Mouse (Mus musculus): ENCODE results near the gene Myh14. TPM values are rescaled to one million over a fixed set of nuclear protein-coding genes. Genes with fewer than 3 reads are reported as not detected.

Gene Myh14
- polyA plus RNA-seq, 1 experiment = not detected

DNA sequence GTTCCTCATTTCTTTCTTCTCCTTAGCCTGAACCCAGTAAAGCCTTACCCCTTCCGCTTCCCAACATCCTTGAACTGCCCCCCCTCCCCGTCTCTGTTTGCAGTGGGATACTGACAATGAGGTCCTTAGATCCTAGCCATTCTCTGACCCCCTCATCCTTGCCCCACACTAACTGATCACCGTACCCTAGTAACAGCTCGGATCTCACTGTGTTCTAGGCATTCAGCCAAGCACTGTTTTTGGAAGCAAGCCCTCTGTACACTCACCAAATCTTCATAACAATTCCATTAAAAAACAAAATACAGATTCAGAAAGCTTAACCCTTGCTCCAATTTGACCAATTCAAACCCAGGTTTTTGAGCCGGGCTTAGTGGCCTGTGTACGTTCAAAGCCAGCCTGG is 76.4 kb downstream of the Myh14 start:
- H3K4me1 ChIP-seq (ENCODE audit: control insufficient read depth, insufficient read depth, low read length) = no peaks in the 10 kb centered on the region
- H3K27ac ChIP-seq (ENCODE audit: insufficient read depth, low read depth, low read length) = no peak overlapping the region
- no peak for TF ChIP-seq POLR2A (IDR thresholded peaks at IDR 0.05; ENCODE audit: borderline replicate concordance, low read depth, low read length)
- TF ChIP-seq CTCF (IDR thresholded peaks at IDR 0.05; ENCODE audit: low read depth, low read length) = no peak
- H3K4me3 ChIP-seq (ENCODE audit: insufficient read depth, low read length) = no peak overlapping the region

DNA sequence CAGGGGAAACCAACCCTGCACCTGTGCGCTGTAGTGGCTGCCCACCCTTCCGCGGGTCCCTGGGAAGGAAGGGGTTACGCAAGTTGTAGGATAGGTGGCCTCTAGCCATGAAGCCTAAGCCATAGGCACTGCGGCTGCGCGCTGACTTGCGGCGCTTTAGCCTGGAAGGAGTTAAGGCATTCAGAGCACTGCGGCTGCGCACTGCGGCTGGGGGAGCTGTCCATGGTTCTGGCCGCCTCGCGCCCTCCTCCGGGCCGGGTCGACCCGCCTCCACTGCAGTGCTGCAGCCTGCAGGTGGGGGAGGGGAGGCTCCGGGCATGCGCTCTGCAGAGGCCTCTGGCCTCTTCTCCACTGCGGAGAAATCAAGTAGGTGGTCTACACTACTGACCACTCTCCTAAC is 76.9 kb downstream of the Myh14 start:
- Histone ChIP-seq H3K4me1 (ENCODE audit: control insufficient read depth, insufficient read depth, low read length) (no peaks in the 10 kb centered on the region), H3K4me3 (ENCODE audit: insufficient read depth, low read length) (no peak overlapping the region)

DNA sequence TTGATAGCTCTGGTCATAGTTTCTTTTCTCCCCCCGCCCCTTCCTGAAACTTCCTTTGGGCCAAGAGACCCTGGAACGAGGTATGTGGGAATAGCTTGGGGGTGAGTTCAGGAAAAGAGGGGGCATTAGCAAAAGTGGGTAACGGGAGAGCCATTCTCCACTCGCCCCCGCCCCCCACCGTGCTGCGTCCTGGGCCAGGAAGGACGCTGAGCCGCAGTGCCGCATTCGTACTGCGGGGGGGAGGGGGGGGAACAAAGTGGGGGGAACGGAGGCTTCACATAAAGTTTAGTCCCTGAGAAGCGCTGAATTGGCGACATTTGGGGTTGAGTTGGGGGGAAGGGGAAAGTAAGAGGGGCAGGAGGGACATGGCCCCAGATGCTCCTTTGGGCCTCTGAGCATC is 77.6 kb downstream of the Myh14 start:
- Histone ChIP-seq H3K4me3 (ENCODE audit: insufficient read depth, low read length) (no peak overlapping the region), H3K4me1 (ENCODE audit: control insufficient read depth, insufficient read depth, low read length) (no peaks in the 10 kb centered on the region), H3K27ac (ENCODE audit: insufficient read depth, low read depth, low read length) (no peak overlapping the region)
- no peak for TF ChIP-seq CTCF (IDR thresholded peaks at IDR 0.05; ENCODE audit: low read depth, low read length)
- no peak for TF ChIP-seq POLR2A (IDR thresholded peaks at IDR 0.05; ENCODE audit: borderline replicate concordance, low read depth, low read length)

More for the DNA sequence above, 76.9 kb downstream of the Myh14 start:
- no peak for TF ChIP-seq POLR2A (IDR thresholded peaks at IDR 0.05; ENCODE audit: borderline replicate concordance, low read depth, low read length)
- TF ChIP-seq CTCF (IDR thresholded peaks at IDR 0.05; ENCODE audit: low read depth, low read length) = no peak
- no peak overlapping the region for H3K27ac ChIP-seq (ENCODE audit: insufficient read depth, low read depth, low read length)

DNA sequence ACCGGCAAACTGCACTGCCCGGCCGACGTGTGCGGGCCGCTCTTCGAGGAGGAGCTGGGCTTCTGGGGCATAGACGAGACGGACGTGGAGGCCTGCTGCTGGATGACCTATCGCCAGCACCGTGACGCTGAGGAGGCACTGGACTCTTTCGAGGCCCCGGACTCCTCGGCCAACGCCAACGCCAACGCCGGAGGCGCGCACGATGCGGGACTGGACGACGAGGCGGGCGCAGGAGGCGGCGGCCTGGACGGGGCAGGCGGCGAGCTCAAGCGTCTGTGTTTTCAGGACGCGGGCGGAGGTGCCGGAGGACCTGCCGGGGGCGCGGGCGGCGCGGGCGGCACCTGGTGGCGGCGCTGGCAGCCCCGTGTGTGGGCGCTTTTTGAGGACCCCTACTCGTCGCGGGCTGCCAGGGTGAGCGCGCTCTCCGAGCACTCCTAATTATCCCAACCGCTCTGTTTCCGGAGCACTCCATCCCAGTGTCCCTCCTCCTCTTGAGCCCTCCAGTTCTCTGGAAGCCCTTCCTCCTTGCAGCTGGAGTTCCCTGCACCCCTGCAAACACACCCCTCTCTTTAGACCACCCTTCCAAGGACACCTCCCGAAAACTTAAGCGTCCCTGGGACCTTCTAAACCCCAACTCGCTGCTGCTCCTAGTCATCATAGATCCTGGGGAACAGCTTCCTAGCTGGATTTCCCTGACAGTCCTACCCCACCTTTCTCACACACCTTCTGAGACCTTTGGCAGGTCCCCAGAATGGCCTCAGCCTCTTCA is 79.1 kb downstream of the Myh14 start:
- H3K27ac ChIP-seq (ENCODE audit: insufficient read depth, low read depth, low read length) = no peak overlapping the region
- no peak for TF ChIP-seq CTCF (IDR thresholded peaks at IDR 0.05; ENCODE audit: low read depth, low read length)
- no peak for TF ChIP-seq POLR2A (IDR thresholded peaks at IDR 0.05; ENCODE audit: borderline replicate concordance, low read depth, low read length)
- H3K4me1 ChIP-seq (ENCODE audit: control insufficient read depth, insufficient read depth, low read length) = no peaks in the 10 kb centered on the region
- H3K4me3 ChIP-seq (ENCODE audit: insufficient read depth, low read length) = peak overlapping the region; percentile 47

DNA sequence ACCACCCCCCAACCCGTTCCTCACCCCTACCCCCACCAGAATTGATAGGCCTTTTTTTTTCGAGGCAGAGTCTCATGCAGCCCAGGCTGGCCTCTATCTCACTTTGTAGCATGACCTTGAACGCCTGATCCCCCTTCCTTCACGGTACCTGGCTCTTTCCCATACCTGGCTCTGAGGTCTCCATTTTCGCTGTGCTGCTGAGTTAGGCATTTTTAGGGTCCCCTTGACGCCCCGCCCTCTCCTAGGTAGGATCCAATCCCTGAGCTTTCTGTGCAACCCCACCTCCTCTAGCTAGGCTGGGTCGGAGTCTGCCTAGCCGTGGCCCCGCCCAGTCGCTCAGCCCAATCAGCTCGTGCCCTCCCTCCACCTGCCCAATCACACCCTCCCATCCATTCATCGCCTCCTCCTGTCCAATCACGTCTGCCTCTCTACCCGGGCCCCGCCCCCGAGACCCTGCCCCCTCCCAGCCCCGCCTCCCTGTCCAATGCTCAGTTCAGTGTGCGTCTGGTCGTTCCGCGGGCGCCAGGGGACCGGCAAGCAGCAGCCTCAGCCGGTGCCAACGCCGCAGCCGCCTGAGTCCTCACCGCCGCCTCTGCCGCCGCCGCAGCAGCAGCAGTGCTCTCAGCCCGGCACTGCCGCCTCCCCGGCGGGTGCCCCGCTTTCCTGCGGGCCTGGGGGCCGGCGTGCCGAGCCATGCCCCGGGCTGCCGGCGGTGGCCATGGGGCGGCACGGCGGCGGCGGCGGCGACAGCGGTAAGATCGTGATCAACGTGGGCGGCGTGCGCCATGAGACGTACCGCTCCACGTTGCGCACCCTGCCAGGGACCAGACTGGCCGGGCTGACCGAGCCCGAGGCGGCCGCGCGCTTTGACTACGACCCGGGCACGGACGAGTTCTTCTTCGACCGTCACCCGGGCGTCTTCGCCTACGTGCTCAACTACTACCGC is 80.0 kb downstream of the Myh14 start, which contains the start of gene Kcnc3:
TSS of gene Kcnc3 (plus strand) at position 263 of the 946 bp plus-strand sequence.
- Histone ChIP-seq H3K4me3 (ENCODE audit: insufficient read depth, low read length) (peak within 1 kb of the TSS; percentile 47), H3K27ac (ENCODE audit: insufficient read depth, low read depth, low read length) (no peak within 1 kb of the TSS), H3K4me1 (ENCODE audit: control insufficient read depth, insufficient read depth, low read length) (no peaks in the 10 kb centered on the region)
- TF ChIP-seq CTCF (IDR thresholded peaks at IDR 0.05; ENCODE audit: low read depth, low read length) (no peak), POLR2A (IDR thresholded peaks at IDR 0.05; ENCODE audit: borderline replicate concordance, low read depth, low read length) (no peak)

DNA sequence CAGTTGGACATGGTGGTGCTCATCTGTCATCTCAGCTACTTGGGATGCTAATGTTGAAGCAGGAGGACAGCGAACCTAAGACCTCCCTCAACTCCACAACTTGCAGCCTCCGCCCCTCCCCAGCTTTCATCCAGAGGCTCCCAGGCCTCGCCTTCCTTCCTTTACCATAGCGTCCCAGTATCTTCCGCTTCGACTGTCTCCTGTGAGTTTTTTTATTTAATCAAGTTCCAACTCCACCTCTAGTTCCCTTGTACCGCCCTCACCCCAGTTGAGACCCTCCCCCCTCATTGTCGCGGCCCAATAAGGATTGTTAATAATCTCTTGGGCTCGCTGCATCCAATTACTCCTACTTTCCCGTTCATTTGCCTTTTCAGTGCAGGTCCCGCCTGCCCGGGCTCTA is 80.7 kb downstream of the Myh14 start:
- H3K4me1 ChIP-seq (ENCODE audit: control insufficient read depth, insufficient read depth, low read length) = no peaks in the 10 kb centered on the region
- no peak for TF ChIP-seq CTCF (IDR thresholded peaks at IDR 0.05; ENCODE audit: low read depth, low read length)
- TF ChIP-seq POLR2A (IDR thresholded peaks at IDR 0.05; ENCODE audit: borderline replicate concordance, low read depth, low read length) = no peak
- H3K4me3 ChIP-seq (ENCODE audit: insufficient read depth, low read length) = no peak overlapping the region
- H3K27ac ChIP-seq (ENCODE audit: insufficient read depth, low read depth, low read length) = no peak overlapping the region

DNA sequence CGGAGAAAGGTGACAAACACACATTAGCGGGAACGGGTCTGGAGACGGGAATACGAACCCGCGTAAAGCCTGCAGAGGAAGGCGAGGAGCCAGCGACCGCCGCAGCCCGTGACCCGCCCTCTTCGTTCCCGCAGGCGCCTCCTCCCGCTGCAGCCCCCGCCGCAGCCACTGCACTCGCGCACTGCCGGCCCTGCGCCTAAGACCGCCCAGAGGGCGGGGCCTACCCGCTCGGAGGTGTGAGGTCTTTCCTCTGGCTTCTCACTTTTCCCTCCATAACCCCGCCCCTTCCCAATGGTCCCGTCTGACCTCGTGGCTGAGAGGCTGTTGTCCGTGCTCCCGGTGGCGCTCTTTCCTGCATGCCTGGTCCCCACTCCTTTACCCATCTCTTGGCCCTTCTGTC is 81.5 kb downstream of the Myh14 start:
- Histone ChIP-seq H3K4me1 (ENCODE audit: control insufficient read depth, insufficient read depth, low read length) (no peaks in the 10 kb centered on the region), H3K4me3 (ENCODE audit: insufficient read depth, low read length) (peak overlapping the region; percentile 27), H3K27ac (ENCODE audit: insufficient read depth, low read depth, low read length) (no peak overlapping the region)
- no peak for TF ChIP-seq POLR2A (IDR thresholded peaks at IDR 0.05; ENCODE audit: borderline replicate concordance, low read depth, low read length)
- no peak for TF ChIP-seq CTCF (IDR thresholded peaks at IDR 0.05; ENCODE audit: low read depth, low read length)

DNA sequence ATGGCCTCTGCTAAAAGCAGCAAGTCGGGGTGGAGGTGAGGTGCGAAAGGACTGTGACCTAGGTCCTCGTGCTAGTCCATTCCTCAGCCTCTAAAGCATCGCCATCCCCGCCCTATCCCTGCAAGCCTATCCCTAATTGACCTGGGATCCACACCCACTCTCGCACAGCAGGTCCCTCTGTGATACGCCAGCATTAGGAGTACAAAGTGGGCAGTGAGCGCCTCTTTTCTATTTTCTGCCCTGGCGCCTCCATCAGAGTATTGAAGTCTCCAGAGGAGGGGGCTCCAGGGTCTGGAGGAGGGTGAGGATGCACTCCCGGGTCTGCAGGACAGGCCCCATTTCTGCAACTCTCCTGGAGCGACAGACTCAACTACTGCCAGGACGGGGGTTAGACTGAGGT is 82.3 kb downstream of the Myh14 start:
- H3K27ac ChIP-seq (ENCODE audit: insufficient read depth, low read depth, low read length) = no peak overlapping the region
- no peak overlapping the region for H3K4me3 ChIP-seq (ENCODE audit: insufficient read depth, low read length)
- TF ChIP-seq POLR2A (IDR thresholded peaks at IDR 0.05; ENCODE audit: borderline replicate concordance, low read depth, low read length) (no peak), CTCF (IDR thresholded peaks at IDR 0.05; ENCODE audit: low read depth, low read length) (no peak)
- no peaks in the 10 kb centered on the region for H3K4me1 ChIP-seq (ENCODE audit: control insufficient read depth, insufficient read depth, low read length)

DNA sequence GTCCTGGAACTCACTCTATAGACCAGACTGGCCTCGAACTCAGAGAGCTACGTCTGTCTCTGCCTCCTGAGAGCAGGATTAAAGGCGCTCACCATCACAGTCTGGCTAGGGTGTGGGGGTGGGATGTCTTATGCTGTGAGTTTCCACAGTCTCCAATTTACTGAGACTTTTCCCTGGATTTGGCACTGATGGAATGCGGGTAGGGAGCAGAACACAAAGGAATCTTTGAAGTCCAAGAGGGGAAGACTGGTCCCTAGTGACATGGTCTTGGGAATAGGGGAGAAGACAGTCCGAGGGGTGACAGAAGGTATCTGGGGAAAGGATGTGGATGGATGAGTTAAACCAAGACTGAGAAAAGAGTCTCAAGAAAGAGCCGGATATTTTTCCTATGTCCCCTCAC is 83.0 kb downstream of the Myh14 start:
- Histone ChIP-seq H3K4me3 (ENCODE audit: insufficient read depth, low read length) (no peak overlapping the region), H3K27ac (ENCODE audit: insufficient read depth, low read depth, low read length) (no peak overlapping the region), H3K4me1 (ENCODE audit: control insufficient read depth, insufficient read depth, low read length) (no peaks in the 10 kb centered on the region)
- TF ChIP-seq CTCF (IDR thresholded peaks at IDR 0.05; ENCODE audit: low read depth, low read length) (no peak), POLR2A (IDR thresholded peaks at IDR 0.05; ENCODE audit: borderline replicate concordance, low read depth, low read length) (no peak)

DNA sequence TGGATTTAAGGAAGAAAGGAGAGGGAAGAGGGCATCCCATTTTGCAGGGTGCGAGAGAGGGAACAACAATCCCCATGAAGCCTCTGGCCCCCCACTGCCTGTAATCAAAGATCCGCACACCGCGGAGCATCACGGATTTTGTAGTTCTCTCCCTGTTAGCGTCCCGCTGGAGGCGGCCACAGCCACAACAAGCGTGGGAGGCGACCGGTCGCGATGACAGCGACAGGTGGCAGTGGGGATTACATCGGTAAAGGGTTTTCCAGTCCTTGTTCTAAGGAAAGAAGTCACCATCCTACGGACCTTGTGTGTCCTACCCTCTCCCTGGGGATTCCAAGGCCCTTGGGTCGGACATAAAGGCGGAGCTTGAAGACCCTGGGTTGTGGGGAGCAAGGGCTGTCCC is 83.7 kb downstream of the Myh14 start:
- TF ChIP-seq CTCF (IDR thresholded peaks at IDR 0.05; ENCODE audit: low read depth, low read length) = no peak
- TF ChIP-seq POLR2A (IDR thresholded peaks at IDR 0.05; ENCODE audit: borderline replicate concordance, low read depth, low read length) = no peak
- no peak overlapping the region for H3K27ac ChIP-seq (ENCODE audit: insufficient read depth, low read depth, low read length)
- H3K4me1 ChIP-seq (ENCODE audit: control insufficient read depth, insufficient read depth, low read length) = no peaks in the 10 kb centered on the region
- H3K4me3 ChIP-seq (ENCODE audit: insufficient read depth, low read length) = no peak overlapping the region
